Mouse (Mus musculus) heart, embryonic 15.5 days (tissue): ENCODE results near the gene Hoxb5. TPM values are rescaled to one million over a fixed set of nuclear protein-coding genes. Genes with fewer than 3 reads are reported as not detected.

Source experiments
- ATAC-seq: fragments of 200-750 bp; cut with Nextera tagmentation; replicated peaks from 2 replicates; pipeline ENCODE4 v1.8.0; 2017; ENCODE audit warnings: low read depth, moderate TSS enrichment; ENCODE audit not compliant: insufficient number of reproducible peaks, insufficient read depth, low FRiP score
- H3K27ac ChIP-seq: fragments of 300-500 bp; sonication (generic); 2 replicates; pipeline ENCODE4 v1.5.1; 2015; ENCODE audit warnings: mild to moderate bottlenecking, inconsistent platforms
- H3K27me3 ChIP-seq: fragments of 300-500 bp; sonication (generic); 2 replicates; pipeline ENCODE4 v1.6.1; 2015; ENCODE audit warnings: inconsistent platforms
- H3K36me3 ChIP-seq: fragments of 300-500 bp; sonication (generic); 2 replicates; pipeline ENCODE4 v1.6.1; 2015; ENCODE audit warnings: mild to moderate bottlenecking, inconsistent platforms
- H3K4me1 ChIP-seq: fragments of 300-500 bp; sonication (generic); replicated peaks from 2 replicates; pipeline ENCODE4 v1.6.1; 2015; ENCODE audit warnings: inconsistent platforms
- H3K4me2 ChIP-seq: fragments of 300-500 bp; sonication (generic); 2 replicates; pipeline ENCODE4 v1.6.1; 2015; ENCODE audit warnings: inconsistent platforms, mild to moderate bottlenecking, moderate library complexity
- H3K4me3 ChIP-seq: fragments of 300-500 bp; sonication (generic); 2 replicates; pipeline ENCODE4 v1.5.1; 2015; ENCODE audit warnings: mild to moderate bottlenecking, inconsistent platforms
- H3K9ac ChIP-seq: fragments of 300-500 bp; sonication (generic); 2 replicates; pipeline ENCODE4 v1.6.1; 2015; ENCODE audit warnings: mild to moderate bottlenecking, inconsistent platforms
- H3K9me3 ChIP-seq: fragments of 300-500 bp; sonication (generic); replicated peaks from 2 replicates; pipeline ENCODE4 v1.6.1; 2016; ENCODE audit warnings: inconsistent platforms
- WGBS: fragments of 180-500 bp; shearing (Covaris S2); methylation state at CpG from one replicate; pipeline ENCODE4 v1.1.7; 2015; ENCODE audit warnings: mixed read lengths; 5-methylcytosine and 5-hydroxymethylcytosine counted together
- polyA plus RNA-seq: library from polyadenylated mRNA; unstranded; fragments of >200 nt; fragmentation: Nextera tagmentation; extraction: Ambion mirVana; gene quantifications from 2 replicates; pipeline ENCODE4 v1.2.1, GENCODE M21; 2015

Gene Hoxb5
- polyA plus RNA-seq, 1 experiment from 2014 or later = 1.4 TPM

- no peaks in the 10 kb centered on the region for H3K36me3 ChIP-seq
- H3K4me3 ChIP-seq = peak within 1 kb of the TSS; percentile 49
- peak within 1 kb of the TSS; percentile 61 for H3K4me2 ChIP-seq
- no peaks in the 10 kb centered on the region for H3K9me3 ChIP-seq
- H3K9ac ChIP-seq = peak within 1 kb of the TSS; percentile 49
- ATAC-seq = no peak
- peak within 1 kb of the TSS; percentile 80 for H3K27ac ChIP-seq
- H3K4me1 ChIP-seq = peaks cover 13% of the 10 kb centered on the region
- WGBS = 6% methylated on average over 28 of the region's 28 CpGs
- H3K27me3 ChIP-seq = peaks cover 100% of the 10 kb centered on the region
Measured at GRCm38 (mm10) chr11:96317608-96318367, 14.7 kb downstream of the Hoxb5 start, which contains the start of gene Hoxb4. Gene Hoxb4 (plus strand): TSS chr11:96318267.

GRCm38 (mm10) chr11:96318368-96319070 lies 15.4 kb downstream of the Hoxb5 start:
- Histone ChIP-seq H3K4me2 (peak overlapping the region; percentile 61), H3K9me3 (no peaks in the 10 kb centered on the region), H3K4me3 (peak overlapping the region; percentile 49), H3K27me3 (peaks cover 100% of the 10 kb centered on the region), H3K27ac (peak overlapping the region; percentile 80), H3K36me3 (no peaks in the 10 kb centered on the region), H3K4me1 (peaks cover 13% of the 10 kb centered on the region), H3K9ac (peak overlapping the region; percentile 49)
- ATAC-seq = peak; percentile 52; the same call in 1 of the 2 replicates
- under 1% methylated on average over 41 of the region's 45 CpGs for WGBS

- H3K36me3 ChIP-seq = no peaks in the 10 kb centered on the region
- peak overlapping the region; percentile 80 for H3K27ac ChIP-seq
- H3K4me1 ChIP-seq = peaks cover 13% of the 10 kb centered on the region
- peaks cover 100% of the 10 kb centered on the region for H3K27me3 ChIP-seq
- H3K4me2 ChIP-seq = peak overlapping the region; percentile 61
- peak; percentile 9; the same call in 1 of the 2 replicates for ATAC-seq
- peak overlapping the region; percentile 48 for H3K9ac ChIP-seq
- WGBS = 1% methylated on average over 34 of the region's 34 CpGs
- H3K9me3 ChIP-seq = no peaks in the 10 kb centered on the region
- peak overlapping the region; percentile 49 for H3K4me3 ChIP-seq
Measured at GRCm38 (mm10) chr11:96319071-96319902, 16.2 kb downstream of the Hoxb5 start.

- Histone ChIP-seq H3K4me3 (peak overlapping the region; percentile 49), H3K4me2 (peak overlapping the region; percentile 61), H3K36me3 (no peaks in the 10 kb centered on the region), H3K9me3 (no peaks in the 10 kb centered on the region), H3K9ac (peak overlapping the region; percentile 26; the same call in 1 of the 2 replicates), H3K27me3 (peaks cover 100% of the 10 kb centered on the region), H3K27ac (peak overlapping the region; percentile 80), H3K4me1 (peaks cover 13% of the 10 kb centered on the region)
- ATAC-seq = no peak; the same call in 1 of the 2 replicates
- WGBS = 3% methylated on average over 29 of the region's 29 CpGs
Measured at GRCm38 (mm10) chr11:96319910-96320309, 16.8 kb downstream of the Hoxb5 start.

- H3K27ac ChIP-seq = peak overlapping the region; percentile 80; the same call in 1 of the 2 replicates
- peak overlapping the region; percentile 61; the same call in 1 of the 2 replicates for H3K4me2 ChIP-seq
- H3K4me3 ChIP-seq = peak overlapping the region; percentile 13; the same call in 1 of the 2 replicates
- peaks cover 13% of the 10 kb centered on the region for H3K4me1 ChIP-seq
- H3K36me3 ChIP-seq = no peaks in the 10 kb centered on the region
- ATAC-seq = no peak
- H3K9me3 ChIP-seq = no peaks in the 10 kb centered on the region
- H3K27me3 ChIP-seq = peaks cover 100% of the 10 kb centered on the region
- WGBS = 25% methylated on average over 17 of the region's 17 CpGs
- no peak overlapping the region for H3K9ac ChIP-seq
Measured at GRCm38 (mm10) chr11:96320688-96321087, 17.6 kb downstream of the Hoxb5 start.

- Histone ChIP-seq H3K4me3 (no peak overlapping the region), H3K9ac (no peak overlapping the region), H3K27me3 (peaks cover 100% of the 10 kb centered on the region), H3K27ac (no peak overlapping the region), H3K36me3 (no peaks in the 10 kb centered on the region), H3K4me2 (no peak overlapping the region), H3K9me3 (no peaks in the 10 kb centered on the region), H3K4me1 (peaks cover 15% of the 10 kb centered on the region)
- no peak for ATAC-seq
- 36% methylated on average over 5 of the region's 5 CpGs for WGBS
Measured at GRCm38 (mm10) chr11:96321846-96322245, 18.7 kb downstream of the Hoxb5 start.

GRCm38 (mm10) chr11:96322738-96323137 lies 19.6 kb downstream of the Hoxb5 start:
- Histone ChIP-seq H3K4me2 (no peak overlapping the region), H3K9ac (no peak overlapping the region), H3K9me3 (no peaks in the 10 kb centered on the region), H3K4me3 (no peak overlapping the region), H3K27me3 (peaks cover 100% of the 10 kb centered on the region), H3K27ac (no peak overlapping the region), H3K4me1 (peaks cover 15% of the 10 kb centered on the region), H3K36me3 (no peaks in the 10 kb centered on the region)
- no peak for ATAC-seq
- WGBS = 26% methylated on average over 6 of the region's 6 CpGs

- Histone ChIP-seq H3K4me2 (peak within 1 kb of the TSS; percentile 14; the same call in 1 of the 2 replicates), H3K27me3 (peaks cover 100% of the 10 kb centered on the region), H3K4me1 (peaks cover 13% of the 10 kb centered on the region), H3K9me3 (no peaks in the 10 kb centered on the region), H3K9ac (no peak within 1 kb of the TSS), H3K27ac (peak within 1 kb of the TSS; percentile 4; the same call in 1 of the 2 replicates), H3K4me3 (peak within 1 kb of the TSS; percentile 2; the same call in 1 of the 2 replicates), H3K36me3 (no peaks in the 10 kb centered on the region)
- no peak for ATAC-seq
- 28% methylated on average over 10 of the region's 10 CpGs for WGBS
Measured at GRCm38 (mm10) chr11:96323154-96323553, 20.0 kb downstream of the Hoxb5 start, which contains the start of gene Hoxb3. Gene Hoxb3 (plus strand): TSS chr11:96323326.

GRCm38 (mm10) chr11:96324125-96324524 lies 21.0 kb downstream of the Hoxb5 start:
- peak overlapping the region; percentile 2; the same call in 1 of the 2 replicates for H3K4me3 ChIP-seq
- peak overlapping the region; percentile 14; the same call in 1 of the 2 replicates for H3K4me2 ChIP-seq
- no peak for ATAC-seq
- peaks cover 7% of the 10 kb centered on the region for H3K4me1 ChIP-seq
- no peaks in the 10 kb centered on the region for H3K36me3 ChIP-seq
- H3K9me3 ChIP-seq = no peaks in the 10 kb centered on the region
- no peak overlapping the region for H3K9ac ChIP-seq
- peak overlapping the region; percentile 4; the same call in 1 of the 2 replicates for H3K27ac ChIP-seq
- WGBS = 19% methylated on average over 5 of the region's 5 CpGs
- H3K27me3 ChIP-seq = peaks cover 100% of the 10 kb centered on the region

- Histone ChIP-seq H3K4me1 (peaks cover 4% of the 10 kb centered on the region; the same call in 1 of the 2 replicates), H3K9me3 (no peaks in the 10 kb centered on the region), H3K4me3 (no peak overlapping the region; the same call in 1 of the 2 replicates), H3K27ac (no peak overlapping the region; the same call in 1 of the 2 replicates), H3K4me2 (no peak overlapping the region), H3K9ac (no peak overlapping the region), H3K27me3 (peaks cover 100% of the 10 kb centered on the region), H3K36me3 (no peaks in the 10 kb centered on the region)
- 23% methylated on average over 8 of the region's 8 CpGs for WGBS
- no peak for ATAC-seq
Measured at GRCm38 (mm10) chr11:96324965-96325364, 21.8 kb downstream of the Hoxb5 start.
